ENCODE assay signal across 15 mouse cellular contexts in the genomic region with DNA sequence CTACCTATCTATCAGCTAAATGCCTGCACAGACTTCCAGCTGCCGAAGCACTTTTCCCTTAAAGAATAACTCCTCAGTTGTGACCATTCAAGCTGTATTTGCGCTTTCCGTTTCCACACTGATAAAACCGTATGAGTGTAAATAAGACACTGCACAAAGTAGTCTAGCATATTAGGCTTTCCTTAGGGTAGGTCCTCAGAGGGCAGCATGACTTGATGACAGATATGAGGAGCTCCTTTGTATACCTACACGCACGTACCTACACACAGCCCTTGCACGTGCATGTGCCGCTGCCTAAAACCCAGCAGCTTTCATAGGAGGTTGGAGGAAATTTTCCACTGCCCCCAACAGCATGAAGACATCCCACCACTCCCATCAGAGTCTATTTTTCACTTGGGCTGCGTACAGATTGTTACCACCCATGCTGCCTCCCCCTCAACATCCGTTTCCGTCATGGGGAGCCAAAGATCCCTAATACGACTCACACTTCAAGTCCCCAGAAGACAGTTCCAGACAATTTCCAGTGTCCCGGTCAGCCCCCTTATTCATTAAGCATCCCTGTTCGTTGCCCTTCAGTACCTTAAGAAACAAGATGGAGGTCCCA. TPM values are rescaled to one million over a fixed set of nuclear protein-coding genes. Genes with fewer than 3 reads are reported as not detected.
DNase-seq lines count a peak whose midpoint lies in the region; ATAC-seq lines count a peak whose summit lies in the region.
"Had no signal": no experiment of that assay in that cellular context is flagged by ENCODE, and none has a peak within 500 bp of the region (broad histone marks: within the 10 kb centered on the region; RNA-seq: fewer than 3 reads in every experiment).

No protein-coding gene starts in this region.

- H3K4me3 ChIP-seq in limb, embryonic 12.5 days (replicated peaks) = no peak overlapping the region
- no peak overlapping the region for H3K4me3 ChIP-seq in limb, embryonic 10.5 days
- H3K4me3 ChIP-seq in limb, embryonic 13.5 days = no peak overlapping the region
- H3K4me3 ChIP-seq: forebrain, embryonic 13.5 days; hindbrain, embryonic 15.5 days; lung, embryonic 15.5 days; midbrain, embryonic 10.5 days had no signal

- H3K9me3 ChIP-seq in limb, embryonic 12.5 days = peaks cover 4% of the 10 kb centered on the region; the same call in 1 of the 2 replicates
- no peaks in the 10 kb centered on the region for H3K9me3 ChIP-seq in limb, embryonic 10.5 days (replicated peaks)
- no peaks in the 10 kb centered on the region; the same call in 1 of the 2 replicates for H3K9me3 ChIP-seq in limb, embryonic 13.5 days
- H3K9me3 ChIP-seq: hindbrain, embryonic 15.5 days; lung, embryonic 15.5 days had no signal

- no peak overlapping the region for H3K9ac ChIP-seq in limb, embryonic 12.5 days (replicated peaks)
- H3K9ac ChIP-seq in limb, embryonic 13.5 days = no peak overlapping the region
- H3K9ac ChIP-seq: forebrain, embryonic 13.5 days; hindbrain, embryonic 15.5 days; lung, embryonic 15.5 days had no signal

- H3K4me1 ChIP-seq in limb, embryonic 12.5 days (replicated peaks) = peaks cover 15% of the 10 kb centered on the region; the same call in 1 of the 2 replicates
- peaks cover 8% of the 10 kb centered on the region for H3K4me1 ChIP-seq in limb, embryonic 10.5 days
- H3K4me1 ChIP-seq in limb, embryonic 13.5 days = peaks cover 13% of the 10 kb centered on the region

- intact Hi-C loops in heart, postnatal 14 days (cut with DNase I) = no loop called here

- H3K4me2 ChIP-seq in limb, embryonic 12.5 days = no peak overlapping the region
- H3K4me2 ChIP-seq in limb, embryonic 13.5 days (replicated peaks) = 0 out of 2 replicates have a peak overlapping the region, but pooled peaks have one; percentile 30
- H3K4me2 ChIP-seq: forebrain, embryonic 13.5 days; hindbrain, embryonic 15.5 days; liver, embryonic 11.5 days had no signal

- H3K27ac ChIP-seq in limb, embryonic 12.5 days = 0 out of 2 replicates have a peak overlapping the region, but pooled peaks have one; percentile 13
- no peak overlapping the region for H3K27ac ChIP-seq in limb, embryonic 10.5 days
- no peak overlapping the region for H3K27ac ChIP-seq in limb, embryonic 13.5 days
- H3K27ac ChIP-seq: lung, embryonic 15.5 days; midbrain, embryonic 10.5 days had no signal

- H3K27me3 ChIP-seq in limb, embryonic 12.5 days = no peaks in the 10 kb centered on the region
- H3K27me3 ChIP-seq in limb, embryonic 10.5 days (ENCODE audit: low read depth, poor library complexity, severe bottlenecking) = no peaks in the 10 kb centered on the region
- no peaks in the 10 kb centered on the region for H3K27me3 ChIP-seq in limb, embryonic 13.5 days
- H3K27me3 ChIP-seq: forebrain, embryonic 13.5 days; hindbrain, embryonic 15.5 days; lung, embryonic 15.5 days; Patski had no signal

- WGBS in limb, embryonic 12.5 days = 89% methylated on average over 14 of the region's 14 CpGs
- 91% methylated on average over 14 of the region's 14 CpGs for WGBS in limb, embryonic 10.5 days
- 89% methylated on average over 14 of the region's 14 CpGs for WGBS in limb, embryonic 13.5 days

- peak; percentile 82 for DNase-seq in heart, adult 11 months
- no peak for DNase-seq in heart, postnatal 14 days
- no peak for DNase-seq in limb, embryonic 10.5 days (ENCODE audit: low spot score)
- peak; percentile 73 to 87 for DNase-seq in layer of hippocampus, adult 18-20 months (ENCODE audit: low spot score in 2 of 2)
- no peak for DNase-seq in thymus, postnatal 10 days (ENCODE audit: low spot score in 2 of 2)
- DNase-seq: cerebellum, adult 11 months had no signal

- no peak for ATAC-seq in limb, embryonic 12.5 days (ENCODE audit: insufficient number of reproducible peaks, insufficient read depth, low FRiP score, low TSS enrichment, low read depth)
- no peak for ATAC-seq in limb, embryonic 13.5 days (ENCODE audit: low FRiP score, low read depth)
- ATAC-seq in megakaryocyte-erythroid progenitor cell, adult 5-6 weeks (replicated peaks; ENCODE audit: low FRiP score, low TSS enrichment, poor library complexity, severe bottlenecking) = no peak
- ATAC-seq: Patski had no signal

- H3K36me3 ChIP-seq in limb, embryonic 12.5 days = no peaks in the 10 kb centered on the region
- H3K36me3 ChIP-seq in limb, embryonic 10.5 days = no peaks in the 10 kb centered on the region
- H3K36me3 ChIP-seq in limb, embryonic 13.5 days = no peaks in the 10 kb centered on the region
- H3K36me3 ChIP-seq: hindbrain, embryonic 15.5 days; lung, embryonic 15.5 days; midbrain, embryonic 10.5 days had no signal

RNA-seq across cellular contexts. Expression of gene Nos1ap, which starts 41.4 kb away (rescaled TPM):
- 10 to 100 TPM; 21.8 to 24.0 TPM for total RNA-seq in heart, postnatal 14 days (2021)
- polyA plus RNA-seq in limb, embryonic 12.5 days (2016; fragmentation: Nextera tagmentation; extraction: Ambion mirVana) = 9.1 and 10.5 TPM in 2 replicates
- 5.1 and 5.6 TPM in 2 replicates for polyA plus RNA-seq in limb, embryonic 10.5 days (2016; fragmentation: Nextera tagmentation; extraction: Ambion mirVana)
- total RNA-seq in layer of hippocampus, adult 18-20 months (2021) = 100 to 1,000 TPM; 187 to 213 TPM
- 13.7 and 15.9 TPM in 2 replicates for polyA plus RNA-seq in limb, embryonic 13.5 days (2015; fragmentation: Nextera tagmentation; extraction: Ambion mirVana)
- 1.5 TPM in 2 replicates for total RNA-seq in megakaryocyte-erythroid progenitor cell, adult 5-6 weeks (2014; fragmentation: Nextera tagmentation)
- 2.5 TPM in 1 of 2 replicates, not detected in the other for total RNA-seq in megakaryocyte-erythroid progenitor cell, adult 5-6 weeks (2017)

Comparison
In these comparisons a context has a peak if more than half of its experiments do, and no peak if none do; other contexts are left out.
1. DNase-seq: peak in heart, adult 11 months (single experiment) and layer of hippocampus, adult 18-20 months (2 of 2); none in heart, postnatal 14 days (0 of 2), limb, embryonic 10.5 days (single experiment) and thymus, postnatal 10 days (0 of 2).
2. RNA of gene Nos1ap, which starts 41.4 kb away (total RNA-seq): 187 to 213 TPM in layer of hippocampus, adult 18-20 months and 21.8 to 24.0 TPM in heart, postnatal 14 days; 1.5 to 2.5 TPM in megakaryocyte-erythroid progenitor cell, adult 5-6 weeks; every median in the first group is over 4 times any median in the second.